Mouse (Mus musculus): ENCODE results near the gene Safb. TPM values are rescaled to one million over a fixed set of nuclear protein-coding genes. Genes with fewer than 3 reads are reported as not detected.
"Not testable (repeated sequence)": the region's sequence is repeated elsewhere in the genome, so short reads cannot be mapped to it uniquely, and the experiment has no call there.

Safb gene
- polyA plus RNA-seq, 2 experiments from 2014 or later: 34.0 to 45.4 TPM

- no peak for ATAC-seq
Observed at GRCm38 (mm10) chr17:56611861-56612564, 27.4 kb downstream of the Safb start.

- ATAC-seq: not testable (repeated sequence)
Observed at GRCm38 (mm10) chr17:56612565-56612939, 27.9 kb downstream of the Safb start.

GRCm38 (mm10) chr17:56613236-56613844 is 28.7 kb downstream of the Safb start, which contains the start of gene Rpl36:
Rpl36 (plus strand) TSS chr17:56613416.
- ATAC-seq: peak; percentile 66

- ATAC-seq: not testable (repeated sequence)
Observed at GRCm38 (mm10) chr17:56613893-56614292, 29.3 kb downstream of the Safb start.

- no peak for ATAC-seq
Observed at GRCm38 (mm10) chr17:56614391-56615135, 29.9 kb downstream of the Safb start.

- ATAC-seq: no peak
Observed at GRCm38 (mm10) chr17:56615136-56615784, 30.6 kb downstream of the Safb start.

- no peak for ATAC-seq
Observed at GRCm38 (mm10) chr17:56615792-56616191, 31.2 kb downstream of the Safb start.

- no peak for ATAC-seq
Observed at GRCm38 (mm10) chr17:56616725-56617124, 32.1 kb downstream of the Safb start.

- ATAC-seq: no peak
Observed at GRCm38 (mm10) chr17:56617628-56618027, 33.0 kb downstream of the Safb start.

- no peak for ATAC-seq
Observed at GRCm38 (mm10) chr17:56625495-56625894, 40.9 kb downstream of the Safb start.

- peak; percentile 6 for ATAC-seq
Observed at GRCm38 (mm10) chr17:56626260-56626659, 41.6 kb downstream of the Safb start.

- ATAC-seq: peak; percentile 94
Observed at GRCm38 (mm10) chr17:56626754-56627470, 42.3 kb downstream of the Safb start, which contains the start of gene Lonp1. Lonp1 (minus strand) TSS chr17:56626887.

GRCm38 (mm10) chr17:56627530-56628277 is 43.1 kb downstream of the Safb start, which contains the start of gene Catsperd:
Catsperd (plus strand) TSS chr17:56628143.
- ATAC-seq: no peak

- not testable (repeated sequence) for ATAC-seq
Observed at GRCm38 (mm10) chr17:56629800-56630781, 45.5 kb downstream of the Safb start.

- ATAC-seq: no peak
Observed at GRCm38 (mm10) chr17:56631807-56632206, 47.2 kb downstream of the Safb start.

- no peak for ATAC-seq
Observed at GRCm38 (mm10) chr17:56634023-56634422, 49.4 kb downstream of the Safb start.

GRCm38 (mm10) chr17:56643237-56643636 is 58.6 kb downstream of the Safb start:
- ATAC-seq: no peak

GRCm38 (mm10) chr17:56647546-56647945 is 62.9 kb downstream of the Safb start:
- ATAC-seq: no peak

GRCm38 (mm10) chr17:56651801-56652200 is 67.2 kb downstream of the Safb start:
- no peak for ATAC-seq

- ATAC-seq: no peak
Observed at GRCm38 (mm10) chr17:56654771-56655170, 70.1 kb downstream of the Safb start.

Measured in activated CD4-positive, CD25-positive, alpha-beta regulatory T cell, adult 4 months (primary cell).